Mouse (Mus musculus) midbrain, embryonic 13.5 days (tissue): ENCODE data around the gene Rps27. TPM values are rescaled to one million over a fixed set of nuclear protein-coding genes. Genes with fewer than 3 reads are reported as not detected.
A peak's percentile ranks its signal among the peaks of the same experiment; 100 is the strongest.

ENCODE experiments used
- ATAC-seq: fragments of 200-750 bp; cut with Nextera tagmentation; 2 replicates; pipeline ENCODE4 v1.8.0; 2017; ENCODE audit warnings: mild to moderate bottlenecking, moderate TSS enrichment, moderate library complexity
- H3K27ac ChIP-seq: fragments of 300-500 bp; sonication (generic); 2 replicates; pipeline ENCODE4 v1.5.1; 2015; ENCODE audit warnings: inconsistent platforms, mild to moderate bottlenecking, moderate library complexity
- H3K27me3 ChIP-seq: fragments of 300-500 bp; sonication (generic); 2 replicates; pipeline ENCODE4 v1.6.1; 2015; ENCODE audit warnings: mild to moderate bottlenecking, inconsistent platforms
- H3K36me3 ChIP-seq: fragments of 300-500 bp; sonication (generic); 2 replicates; pipeline ENCODE4 v1.6.1; 2015; ENCODE audit warnings: mild to moderate bottlenecking, inconsistent platforms
- H3K4me1 ChIP-seq: fragments of 300-500 bp; sonication (generic); replicated peaks from 2 replicates; pipeline ENCODE4 v1.6.1; 2015; ENCODE audit warnings: inconsistent platforms
- H3K4me2 ChIP-seq: fragments of 300-500 bp; sonication (generic); replicated peaks from 2 replicates; pipeline ENCODE4 v1.6.1; 2015; ENCODE audit warnings: moderate library complexity, mild to moderate bottlenecking, inconsistent platforms
- H3K4me3 ChIP-seq: fragments of 300-500 bp; sonication (generic); replicated peaks from 2 replicates; pipeline ENCODE4 v1.5.1; 2015; ENCODE audit warnings: mild to moderate bottlenecking, inconsistent platforms
- H3K9ac ChIP-seq: fragments of 300-500 bp; sonication (generic); replicated peaks from 2 replicates; pipeline ENCODE4 v1.6.1; 2015; ENCODE audit warnings: mild to moderate bottlenecking, inconsistent platforms
- H3K9me3 ChIP-seq: fragments of 300-500 bp; sonication (generic); 2 replicates; pipeline ENCODE4 v1.6.1; 2016; ENCODE audit warnings: mild to moderate bottlenecking, inconsistent platforms
- WGBS: fragments of 180-500 bp; shearing (Covaris S2); methylation state at CpG from one replicate; pipeline ENCODE4 v1.1.7; 2015; 5-methylcytosine and 5-hydroxymethylcytosine counted together
- polyA plus RNA-seq: library from polyadenylated mRNA; unstranded; fragments of >200 nt; fragmentation: Nextera tagmentation; extraction: Ambion mirVana; gene quantifications from 2 replicates; pipeline ENCODE4 v1.2.1, GENCODE M21; 2015

The Rps27 gene
- polyA plus RNA-seq, 1 experiment from 2014 or later: 1,129 TPM

DNA sequence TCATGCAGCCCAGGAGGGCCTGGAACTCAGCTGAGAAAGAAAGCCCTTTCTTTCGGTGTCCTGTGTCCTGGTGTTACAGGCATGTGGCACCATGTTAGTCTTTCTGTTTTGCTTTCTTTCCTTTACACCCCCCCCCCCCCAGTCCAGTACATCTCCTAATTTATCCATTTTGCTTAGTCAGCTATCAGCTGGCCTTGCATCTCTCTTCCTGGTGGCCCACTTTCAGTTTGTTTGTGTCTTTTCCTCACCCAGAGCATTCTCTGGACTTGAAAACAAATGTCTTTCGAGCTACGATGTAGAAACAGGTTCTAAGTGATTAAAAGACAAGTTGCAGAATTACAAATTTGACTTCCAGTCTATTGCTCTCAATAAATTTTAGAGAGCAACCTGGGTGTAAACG is 9.0 kb upstream of the Rps27 start:
- no peak overlapping the region for H3K4me3 ChIP-seq
- H3K27me3 ChIP-seq: no peaks in the 10 kb centered on the region
- no peaks in the 10 kb centered on the region for H3K9me3 ChIP-seq
- no peak overlapping the region for H3K4me2 ChIP-seq
- peaks cover 12% of the 10 kb centered on the region for H3K36me3 ChIP-seq
- no peak overlapping the region for H3K9ac ChIP-seq
- no peak for ATAC-seq
- H3K4me1 ChIP-seq: peaks cover 17% of the 10 kb centered on the region
- H3K27ac ChIP-seq: no peak overlapping the region
- 91% methylated on average over 4 of the region's 4 CpGs for WGBS

DNA sequence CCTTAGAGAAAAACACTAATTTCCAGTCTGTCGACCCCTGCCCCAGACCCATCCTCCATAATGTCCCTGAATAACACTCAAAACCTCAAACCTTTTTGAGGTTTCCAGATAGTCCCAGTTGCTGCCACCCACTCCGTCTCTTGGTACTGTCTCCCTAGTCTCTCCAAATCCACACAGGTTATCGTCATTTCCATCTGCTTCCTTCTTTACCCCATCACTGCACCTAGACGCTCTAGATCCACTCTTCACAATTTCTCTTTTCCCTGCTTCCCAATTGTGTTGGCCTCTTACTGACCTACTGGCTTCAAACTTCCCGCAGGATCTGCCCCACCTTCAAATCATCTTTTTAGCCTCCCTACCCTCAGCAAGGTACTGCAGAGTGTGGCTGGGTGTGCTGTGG is 7.7 kb upstream of the Rps27 start:
- H3K9me3 ChIP-seq: no peaks in the 10 kb centered on the region
- H3K4me3 ChIP-seq: peak overlapping the region; percentile 43
- WGBS: 24% methylated on average over 5 of the region's 5 CpGs
- H3K27me3 ChIP-seq: no peaks in the 10 kb centered on the region
- H3K27ac ChIP-seq: no peak overlapping the region
- ATAC-seq: no peak
- H3K9ac ChIP-seq: no peak overlapping the region
- H3K36me3 ChIP-seq: peaks cover 12% of the 10 kb centered on the region
- H3K4me2 ChIP-seq: peak overlapping the region; percentile 78
- H3K4me1 ChIP-seq: peaks cover 17% of the 10 kb centered on the region

- Histone ChIP-seq H3K4me2 (peak overlapping the region; percentile 78), H3K27me3 (no peaks in the 10 kb centered on the region)
- ATAC-seq: peak; percentile 86
Measured at GRCm38 (mm10) chr3:90220531-90220951, 7.1 kb upstream of the Rps27 start.

DNA sequence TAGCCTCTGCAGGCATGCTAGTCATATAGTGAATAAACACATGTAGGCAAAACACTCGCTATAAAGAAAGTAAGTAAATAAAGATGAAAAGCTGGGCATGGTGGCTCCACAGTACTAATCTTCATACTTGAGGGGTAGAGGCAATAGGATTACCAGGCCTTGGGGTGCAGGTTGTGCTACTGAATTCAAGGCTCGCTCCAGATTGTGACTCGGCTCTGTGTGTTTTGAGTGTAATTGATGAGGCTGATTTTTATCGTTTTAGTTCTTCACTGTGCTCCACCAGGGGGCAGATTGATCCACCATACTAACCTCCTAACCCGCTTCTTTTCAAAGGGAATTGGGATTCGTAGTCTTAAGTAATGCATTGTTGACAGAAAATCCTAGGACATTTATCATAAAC is 6.6 kb upstream of the Rps27 start:
- peaks cover 17% of the 10 kb centered on the region for H3K4me1 ChIP-seq
- peak overlapping the region; percentile 43 for H3K4me3 ChIP-seq
- peak overlapping the region; percentile 71; the same call in 1 of the 2 replicates for H3K9ac ChIP-seq
- H3K27me3 ChIP-seq: no peaks in the 10 kb centered on the region
- peak overlapping the region; percentile 56 for H3K27ac ChIP-seq
- H3K9me3 ChIP-seq: no peaks in the 10 kb centered on the region
- peaks cover 5% of the 10 kb centered on the region; the same call in 1 of the 2 replicates for H3K36me3 ChIP-seq
- 14% methylated on average over 6 of the region's 6 CpGs for WGBS
- ATAC-seq: peak; percentile 53
- peak overlapping the region; percentile 78 for H3K4me2 ChIP-seq

More at GRCm38 (mm10) chr3:90220531-90220951, 7.1 kb upstream of the Rps27 start:
- peak overlapping the region; percentile 56; the same call in 1 of the 2 replicates for H3K27ac ChIP-seq
- H3K36me3 ChIP-seq: peaks cover 8% of the 10 kb centered on the region
- peak overlapping the region; percentile 71 for H3K9ac ChIP-seq
- H3K9me3 ChIP-seq: no peaks in the 10 kb centered on the region
- H3K4me1 ChIP-seq: peaks cover 17% of the 10 kb centered on the region
- under 1% methylated on average over 20 of the region's 20 CpGs for WGBS
- H3K4me3 ChIP-seq: peak overlapping the region; percentile 43

- 48% methylated on average over 1 of the region's 1 CpGs for WGBS
Measured at GRCm38 (mm10) chr3:90215825-90216380, 2.5 kb upstream of the Rps27 start.

DNA sequence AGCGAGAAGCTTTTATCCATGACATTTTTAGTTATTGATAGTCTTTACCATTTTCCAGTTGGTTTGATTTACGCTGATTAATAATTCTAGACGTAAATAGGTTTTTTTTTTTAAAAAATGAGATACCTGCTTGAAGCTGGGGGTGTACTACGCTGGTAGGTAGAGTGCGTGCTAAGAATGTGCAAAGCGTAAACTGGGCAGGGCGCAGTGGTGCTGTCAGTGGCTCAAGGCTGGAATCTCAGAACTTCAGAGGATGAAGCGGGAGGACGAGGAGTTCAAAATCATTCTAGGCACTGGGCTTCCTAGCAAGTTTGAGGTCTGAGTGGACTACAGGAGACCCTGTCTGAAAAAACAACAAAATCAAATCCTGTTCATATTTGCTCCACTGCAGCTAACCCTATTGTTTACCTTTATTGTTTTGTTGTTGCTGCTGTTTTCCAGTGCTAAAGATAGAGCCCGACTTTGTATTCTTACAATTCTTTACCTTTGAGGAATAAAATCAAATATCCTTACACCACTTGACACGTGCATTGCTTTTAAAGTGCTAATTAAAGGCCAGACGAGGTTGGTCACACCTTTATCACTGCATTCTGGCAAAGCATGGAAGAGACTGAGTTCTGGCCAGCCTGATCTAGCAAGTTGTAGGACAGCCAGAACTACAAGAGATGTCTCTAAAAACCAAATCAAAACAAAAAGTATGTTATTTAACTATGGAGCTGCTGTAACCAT is 669 bp upstream of the Rps27 start:
- H3K36me3 ChIP-seq: peaks cover 29% of the 10 kb centered on the region
- H3K27me3 ChIP-seq: no peaks in the 10 kb centered on the region
- WGBS: 11% methylated on average over 12 of the region's 12 CpGs
- peak overlapping the region; percentile 89 for H3K4me2 ChIP-seq
- H3K9ac ChIP-seq: peak overlapping the region; percentile 88
- peaks cover 33% of the 10 kb centered on the region for H3K4me1 ChIP-seq
- no peaks in the 10 kb centered on the region for H3K9me3 ChIP-seq
- peak overlapping the region; percentile 55 for H3K27ac ChIP-seq
- ATAC-seq: peak; percentile 75
- peak overlapping the region; percentile 84 for H3K4me3 ChIP-seq

More at GRCm38 (mm10) chr3:90215825-90216380, 2.5 kb upstream of the Rps27 start:
- Histone ChIP-seq H3K9me3 (no peaks in the 10 kb centered on the region), H3K9ac (no peak overlapping the region), H3K27ac (no peak overlapping the region), H3K27me3 (no peaks in the 10 kb centered on the region), H3K4me3 (no peak overlapping the region), H3K4me2 (no peak overlapping the region), H3K36me3 (peaks cover 15% of the 10 kb centered on the region), H3K4me1 (peaks cover 40% of the 10 kb centered on the region)
- ATAC-seq: no peak

DNA sequence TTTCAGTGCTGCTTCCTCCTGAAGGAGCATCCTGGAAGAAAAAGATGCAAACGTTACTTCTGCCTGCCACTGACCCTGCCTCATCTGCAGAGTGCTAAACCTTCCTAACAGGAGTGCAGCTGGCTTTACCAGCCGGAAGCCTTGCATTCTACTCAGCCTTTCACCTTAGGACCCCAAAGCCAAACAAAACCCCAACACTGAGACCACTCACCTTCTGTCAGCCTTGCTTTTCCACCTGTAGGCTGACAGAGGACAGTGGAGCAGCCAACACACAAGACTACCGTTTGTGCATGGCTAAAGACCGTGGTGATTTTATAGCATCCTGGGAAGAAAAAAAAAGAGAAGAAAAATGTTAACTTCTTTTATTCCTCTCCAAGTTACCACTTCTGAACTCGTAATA is 728 bp downstream of the Rps27 start:
- no peak for ATAC-seq
- 18% methylated on average over 5 of the region's 5 CpGs for WGBS
- H3K27ac ChIP-seq: no peak overlapping the region; the same call in none of the 2 replicates
- H3K36me3 ChIP-seq: peaks cover 43% of the 10 kb centered on the region
- H3K4me3 ChIP-seq: peak overlapping the region; percentile 84
- peak overlapping the region; percentile 88 for H3K9ac ChIP-seq
- H3K4me2 ChIP-seq: peak overlapping the region; percentile 89
- H3K9me3 ChIP-seq: no peaks in the 10 kb centered on the region
- H3K27me3 ChIP-seq: no peaks in the 10 kb centered on the region
- H3K4me1 ChIP-seq: peaks cover 33% of the 10 kb centered on the region

DNA sequence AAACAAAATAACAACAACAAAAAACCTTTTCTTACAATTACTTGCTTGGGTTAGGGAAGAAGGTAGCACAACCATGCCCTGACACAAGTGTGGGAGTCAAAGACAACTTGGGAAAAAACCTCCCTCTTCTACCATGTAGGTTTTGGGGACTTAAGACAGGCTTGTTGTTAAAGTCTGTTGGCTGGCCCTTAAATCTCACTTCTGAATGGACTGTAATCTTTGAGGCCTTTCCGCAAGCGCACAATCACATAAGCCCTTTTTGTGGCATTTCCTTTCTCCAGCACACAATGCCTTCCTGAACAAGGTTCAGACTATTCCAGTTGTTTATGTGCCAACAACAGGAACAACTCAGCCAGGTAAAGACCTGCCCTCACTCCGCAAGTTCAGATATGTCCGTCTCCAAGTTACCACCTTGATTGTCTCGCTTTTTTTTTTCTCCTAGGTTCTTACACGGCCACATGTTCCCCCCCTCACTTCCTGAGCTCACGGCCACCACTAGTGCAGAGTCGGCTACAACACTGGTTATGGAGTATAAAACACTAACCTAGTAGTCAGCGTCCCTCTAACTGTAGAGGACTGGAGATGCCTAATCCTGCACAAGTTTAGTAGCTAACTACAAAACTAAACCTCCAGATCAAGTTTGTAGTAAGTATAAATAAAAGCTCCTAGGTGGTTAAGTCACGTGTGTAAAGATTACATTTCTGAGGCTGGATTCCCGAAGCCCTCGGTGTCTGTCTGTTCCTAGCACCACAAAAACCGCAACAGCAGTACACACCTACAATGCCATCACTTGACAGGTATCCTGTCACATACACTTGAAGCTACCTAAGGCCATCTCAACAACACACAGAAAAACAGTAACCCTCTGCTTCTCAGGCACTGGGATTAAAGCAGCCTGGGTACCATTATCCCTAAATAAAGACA is 1.7 kb downstream of the Rps27 start:
- Histone ChIP-seq H3K4me2 (peak overlapping the region; percentile 89), H3K27ac (no peak overlapping the region), H3K36me3 (peaks cover 51% of the 10 kb centered on the region), H3K9me3 (no peaks in the 10 kb centered on the region), H3K27me3 (no peaks in the 10 kb centered on the region), H3K9ac (peak overlapping the region; percentile 88), H3K4me3 (peak overlapping the region; percentile 84), H3K4me1 (peaks cover 33% of the 10 kb centered on the region)
- no peak for ATAC-seq
- 89% methylated on average over 13 of the region's 13 CpGs for WGBS

DNA sequence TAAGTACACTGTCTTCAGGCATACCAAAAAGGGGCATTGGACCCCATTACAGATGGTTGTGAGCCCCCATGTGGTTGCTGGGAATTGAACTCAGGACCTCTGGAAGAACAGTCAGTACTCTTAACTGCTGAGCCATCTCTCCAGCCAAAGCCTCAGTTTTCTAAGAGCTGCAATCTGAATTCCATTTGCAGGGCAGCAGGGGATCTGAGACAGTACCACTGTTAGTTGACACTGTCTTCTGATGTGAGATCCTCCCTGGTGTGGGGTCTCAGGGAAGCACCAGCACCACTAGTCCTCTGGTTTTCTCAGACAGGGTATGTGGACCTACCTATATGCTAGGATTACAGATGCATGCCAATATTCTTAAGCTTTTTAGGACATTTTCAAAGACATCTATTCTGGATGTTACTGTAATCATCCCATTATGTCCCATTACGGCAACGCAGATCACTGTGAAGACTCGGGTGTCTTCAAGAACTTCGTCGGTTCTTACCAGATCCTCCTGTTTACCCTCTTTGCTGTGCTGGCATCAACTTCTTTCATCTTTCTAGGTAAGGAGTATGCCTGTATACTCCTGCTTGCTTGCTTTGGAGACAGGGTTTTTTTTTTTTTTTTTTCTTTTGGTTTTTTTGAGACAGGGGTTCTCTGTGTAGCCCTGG is 3.4 kb downstream of the Rps27 start:
- no peaks in the 10 kb centered on the region for H3K27me3 ChIP-seq
- no peak overlapping the region for H3K9ac ChIP-seq
- H3K4me2 ChIP-seq: no peak overlapping the region
- H3K4me1 ChIP-seq: peaks cover 33% of the 10 kb centered on the region
- no peak overlapping the region for H3K27ac ChIP-seq
- no peaks in the 10 kb centered on the region for H3K9me3 ChIP-seq
- ATAC-seq: no peak
- H3K36me3 ChIP-seq: peaks cover 58% of the 10 kb centered on the region
- H3K4me3 ChIP-seq: no peak overlapping the region
- WGBS: 92% methylated on average over 5 of the region's 5 CpGs

DNA sequence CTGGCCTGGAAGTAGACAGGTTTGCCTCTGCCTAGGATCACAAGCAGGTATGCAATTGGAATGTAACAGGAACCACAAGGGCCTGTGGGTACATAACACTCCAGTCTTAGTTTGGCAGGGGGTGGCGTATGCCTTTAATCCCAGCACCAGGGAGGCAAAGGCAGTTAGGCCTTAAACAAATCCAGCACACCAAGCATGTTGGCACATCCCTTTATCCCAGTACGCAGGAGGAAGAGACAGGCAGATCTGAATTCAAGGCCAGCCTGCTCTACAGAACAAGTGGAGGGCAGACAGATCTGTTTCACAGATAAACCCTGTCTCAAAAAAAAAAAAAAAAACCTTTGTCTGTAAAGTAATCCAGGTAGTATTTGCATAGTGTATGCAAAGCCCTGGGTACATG is 4.8 kb downstream of the Rps27 start:
- Histone ChIP-seq H3K4me3 (no peak overlapping the region), H3K4me1 (peaks cover 25% of the 10 kb centered on the region), H3K4me2 (no peak overlapping the region), H3K9ac (0 out of 2 replicates have a peak overlapping the region, but pooled peaks have one; percentile 19), H3K36me3 (peaks cover 58% of the 10 kb centered on the region), H3K27me3 (no peaks in the 10 kb centered on the region), H3K27ac (no peak overlapping the region), H3K9me3 (no peaks in the 10 kb centered on the region)
- WGBS: 89% methylated on average over 2 of the region's 2 CpGs
- no peak for ATAC-seq

DNA sequence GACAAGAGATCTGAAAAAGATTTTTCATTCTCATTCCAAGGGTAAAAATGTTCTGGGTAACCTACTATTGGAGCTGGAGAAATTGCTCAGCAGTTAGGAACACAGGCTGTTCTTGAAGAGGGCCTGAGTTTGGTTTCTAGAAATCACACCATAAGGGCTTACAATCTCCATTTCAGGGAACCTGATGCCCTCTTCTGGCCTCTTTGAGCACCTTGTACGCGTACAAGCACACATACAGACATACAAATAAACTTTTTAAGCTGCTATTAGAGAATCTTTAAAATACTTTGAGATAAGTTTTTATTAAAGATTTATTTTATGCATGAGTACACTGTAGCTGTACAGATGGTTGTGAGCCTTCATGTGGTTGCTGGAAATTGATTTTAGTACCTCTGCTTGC is 8.9 kb downstream of the Rps27 start:
- Histone ChIP-seq H3K27ac (no peak overlapping the region), H3K4me1 (no peaks in the 10 kb centered on the region), H3K9me3 (no peaks in the 10 kb centered on the region; the same call in 1 of the 2 replicates), H3K4me3 (no peak overlapping the region), H3K4me2 (no peak overlapping the region), H3K9ac (no peak overlapping the region), H3K36me3 (peaks cover 32% of the 10 kb centered on the region), H3K27me3 (no peaks in the 10 kb centered on the region)
- ATAC-seq: no peak
- WGBS: 96% methylated on average over 2 of the region's 2 CpGs
